ENCODE assay signal across 8 mouse cellular contexts in the genomic region with DNA sequence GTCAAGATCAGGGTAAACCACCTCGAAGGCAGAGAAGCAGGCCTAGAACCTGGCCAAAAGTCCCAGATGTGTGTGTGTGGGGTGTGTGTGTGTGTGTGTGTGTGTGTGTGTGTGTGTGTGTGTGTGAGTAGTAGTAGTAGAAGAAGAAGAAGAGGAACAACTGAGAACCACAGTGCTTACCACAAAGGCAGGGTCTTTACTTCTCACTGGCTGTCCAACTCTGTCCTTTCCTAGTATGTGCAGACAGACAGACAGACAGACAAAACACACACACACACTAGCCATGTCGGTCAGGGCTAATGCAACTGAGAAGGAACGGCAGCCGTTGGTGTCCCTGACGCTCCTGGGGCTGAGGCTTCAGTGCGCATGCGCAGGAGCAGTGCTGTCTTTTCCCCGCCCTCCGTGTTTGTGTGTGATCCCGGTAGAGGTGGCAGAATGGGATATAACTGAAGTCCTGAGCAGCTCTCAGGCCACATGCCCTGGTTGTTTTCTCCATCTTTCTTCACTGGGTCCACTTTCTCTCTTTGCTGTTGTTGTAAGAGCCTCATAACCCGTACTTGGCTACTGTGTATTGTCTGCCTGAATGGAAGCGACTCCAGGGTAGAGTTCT.
DNase-seq lines count a peak whose midpoint lies in the region; ATAC-seq and TF ChIP-seq lines count a peak whose summit lies in the region.

No protein-coding gene starts in this region.

- no peaks in the 10 kb centered on the region for H3K36me3 ChIP-seq in heart, embryonic 11.5 days (ENCODE audit: control insufficient read depth, insufficient read depth, low read length)
- H3K36me3 ChIP-seq in kidney, adult 2 months (ENCODE audit: control insufficient read depth, insufficient read depth, low read length), result no peaks in the 10 kb centered on the region
- H3K36me3 ChIP-seq in liver, postnatal 0 days (replicated peaks; ENCODE audit: insufficient read depth, low read length), result no peaks in the 10 kb centered on the region

- H3K4me3 ChIP-seq in heart, embryonic 11.5 days (ENCODE audit: low read depth, low read length), result no peak overlapping the region
- peak overlapping the region; percentile 36 for H3K4me3 ChIP-seq in kidney, adult 2 months (ENCODE audit: insufficient read depth, low read depth, low read length)
- H3K4me3 ChIP-seq in liver, postnatal 0 days (ENCODE audit: low read depth, low read length), result 0 out of 2 replicates have a peak overlapping the region, but pooled peaks have one; percentile 2

- ATAC-seq in heart, embryonic 11.5 days (replicated peaks; ENCODE audit: insufficient number of reproducible peaks, low FRiP score, low TSS enrichment), result no peak
- ATAC-seq in liver, postnatal 0 days, result peak; percentile 35; the same call in 1 of the 2 replicates
- ATAC-seq in neutrophil, adult 5-6 weeks (ENCODE audit: extremely low read depth, insufficient number of reproducible peaks, low FRiP score, poor library complexity, severe bottlenecking), result peak; percentile 38

- no peak for TF ChIP-seq CTCF in kidney, adult 2 months (conservative IDR thresholded peaks at IDR 0.05; ENCODE audit: insufficient read depth, insufficient read length, low read depth, low read length)
- 0 out of 2 replicates have a peak, but pooled peaks have one; percentile 1 for TF ChIP-seq CTCF in liver, postnatal 0 days (IDR thresholded peaks at IDR 0.05; ENCODE audit: low read depth)

- H3K27ac ChIP-seq in heart, embryonic 11.5 days (ENCODE audit: low read depth, low read length), result no peak overlapping the region
- H3K27ac ChIP-seq in kidney, adult 2 months (ENCODE audit: insufficient read depth, low read depth, low read length), result peak overlapping the region; percentile 48
- no peak overlapping the region for H3K27ac ChIP-seq in liver, postnatal 0 days (ENCODE audit: low read depth)

- TF ChIP-seq POLR2A in kidney, adult 2 months (IDR thresholded peaks at IDR 0.05; ENCODE audit: low read depth, low read length), result peak; percentile 2

- no peak overlapping the region for H3K9ac ChIP-seq in heart, embryonic 11.5 days (ENCODE audit: low read depth, low read length)
- no peak overlapping the region for H3K9ac ChIP-seq in liver, postnatal 0 days (replicated peaks)

- H3K9me3 ChIP-seq in heart, embryonic 11.5 days (replicated peaks; ENCODE audit: control insufficient read depth, low read length), result no peaks in the 10 kb centered on the region
- H3K9me3 ChIP-seq in liver, postnatal 0 days (ENCODE audit: low read length), result no peaks in the 10 kb centered on the region

- DNase-seq in heart, adult 11 months, result peak; percentile 95
- no peak for DNase-seq in heart, adult 8-10 months (ENCODE audit: low spot score)
- DNase-seq in cerebellum, adult 9-11 months, result peak; percentile 90
- DNase-seq in kidney, adult 2 months, result peak; percentile 67
- peak; percentile 59 for DNase-seq in liver, postnatal 0 days
- no peak for DNase-seq in MN1 (ENCODE audit: low spot score)

- WGBS in heart, embryonic 11.5 days (ENCODE audit: insufficient replicate concordance), result 65% methylated on average over 12 of the region's 12 CpGs
- WGBS in kidney, adult 2 months, result 53% methylated on average over 12 of the region's 12 CpGs
- WGBS in liver, postnatal 0 days (ENCODE audit: insufficient replicate concordance), result 52% methylated on average over 12 of the region's 12 CpGs

- no peak for TF ChIP-seq EP300 in liver, postnatal 0 days (IDR thresholded peaks at IDR 0.05; ENCODE audit: low read depth)

- peaks cover 10% of the 10 kb centered on the region for H3K4me1 ChIP-seq in heart, embryonic 11.5 days (ENCODE audit: control insufficient read depth, insufficient read depth, low read length)
- peaks cover 9% of the 10 kb centered on the region; the same call in 1 of the 2 replicates for H3K4me1 ChIP-seq in kidney, adult 2 months (ENCODE audit: control insufficient read depth, insufficient read depth, low read length)
- H3K4me1 ChIP-seq in liver, postnatal 0 days (ENCODE audit: insufficient read depth), result 0 out of 2 replicates have a peak, but pooled peaks cover 4% of the 10 kb centered on the region

- peak overlapping the region; percentile 40 for H3K4me2 ChIP-seq in heart, embryonic 11.5 days
- H3K4me2 ChIP-seq in liver, postnatal 0 days (ENCODE audit: low read depth, low read length), result peak overlapping the region; percentile 44

- H3K27me3 ChIP-seq in heart, embryonic 11.5 days (ENCODE audit: control insufficient read depth, insufficient read depth, low read length), result no peaks in the 10 kb centered on the region
- H3K27me3 ChIP-seq in kidney, adult 2 months (replicated peaks; ENCODE audit: control insufficient read depth, insufficient read depth, low read length), result no peaks in the 10 kb centered on the region
- no peaks in the 10 kb centered on the region for H3K27me3 ChIP-seq in liver, postnatal 0 days (ENCODE audit: insufficient read depth, low read length)

Comparison
In these comparisons a context has a peak if more than half of its experiments do, and no peak if none do; other contexts are left out.
1. DNase-seq: peak in heart, adult 11 months (single experiment), cerebellum, adult 9-11 months (single experiment), kidney, adult 2 months (single experiment) and liver, postnatal 0 days (single experiment); none in heart, adult 8-10 months (single experiment) and MN1 (single experiment).